Mouse (Mus musculus) left cerebral cortex, postnatal 25 days (tissue): ENCODE measurements around the gene Btbd35f6. TPM values are rescaled to one million over a fixed set of nuclear protein-coding genes. Genes with fewer than 3 reads are reported as not detected.
"Not testable (repeated sequence)": the region's sequence is repeated elsewhere in the genome, so short reads cannot be mapped to it uniquely, and the experiment has no call there.

Experiments
- DNase-seq, 2 experiments: peaks; one replicate each; pipeline ENCODE4 v3.0.0; 2022; ENCODE audit warnings: low spot score in 2 of 2, mixed read lengths in 1 of 2
- intact Hi-C: fragments of 180-260 bp; cut with DNase I; formaldehyde crosslinking; loops from one replicate; pipeline ENCODE4 v1.15.1; 2025
- total RNA-seq, 2 experiments: library from RNA; stranded (reverse); gene quantifications; 2 replicates each; pipeline ENCODE4 v1.2.3; 2021

Gene Btbd35f6
- not detected for total RNA-seq

GRCm38 (mm10) chrX:33956440-33956839, at the start of gene Btbd35f6:
Gene Btbd35f6, minus strand, starts transcription at chrX:33956540.
- DNase-seq, intact Hi-C loops: not testable (repeated sequence)

- DNase-seq, intact Hi-C loops: not testable (repeated sequence)
These were observed 30.4 kb upstream of the Btbd35f6 start, which contains the start of gene Gm21870 for GRCm38 (mm10) chrX:33986716-33987115. Gene Gm21870, minus strand, starts transcription at chrX:33986816.

GRCm38 (mm10) chrX:33930216-33930615, 26.1 kb downstream of the Btbd35f6 start:
- intact Hi-C loops, DNase-seq: not testable (repeated sequence)

GRCm38 (mm10) chrX:33928225-33928624, 28.1 kb downstream of the Btbd35f6 start:
- intact Hi-C loops, DNase-seq: not testable (repeated sequence)

- intact Hi-C loops, DNase-seq: not testable (repeated sequence)
These were observed 30.0 kb downstream of the Btbd35f6 start for GRCm38 (mm10) chrX:33926344-33926743.

GRCm38 (mm10) chrX:33925420-33925819, 30.9 kb downstream of the Btbd35f6 start:
- DNase-seq, intact Hi-C loops: not testable (repeated sequence)

Other genes starting within 250 kb of the Btbd35f6 start
- gene Gm21870, start 30.3 kb upstream of the Btbd35f6 start, total RNA-seq: not detected
- gene Btbd35f9, start 205.0 kb upstream of the Btbd35f6 start, total RNA-seq: not detected